Mouse (Mus musculus): ENCODE measurements around the gene Setd4. TPM values are rescaled to one million over a fixed set of nuclear protein-coding genes. Genes with fewer than 3 reads are reported as not detected.

Setd4 gene
- polyA plus RNA-seq, 1 experiment from 2014 or later = 20.3 TPM

- H3K4me2 ChIP-seq = no peak overlapping the region
- peaks cover 4% of the 10 kb centered on the region; the same call in 1 of the 2 replicates for H3K9me3 ChIP-seq
- ATAC-seq (ENCODE audit: insufficient number of reproducible peaks, insufficient read depth, low FRiP score, low TSS enrichment, low read depth) = no peak
- H3K36me3 ChIP-seq = no peaks in the 10 kb centered on the region
- H3K4me1 ChIP-seq (replicated peaks) = 0 out of 2 replicates have a peak, but pooled peaks cover 10% of the 10 kb centered on the region
- H3K9ac ChIP-seq (replicated peaks) = no peak overlapping the region
- H3K27me3 ChIP-seq = peaks cover 14% of the 10 kb centered on the region
- H3K4me3 ChIP-seq (replicated peaks) = no peak overlapping the region
- H3K27ac ChIP-seq = no peak overlapping the region
- under 1% methylated on average over 8 of the region's 8 CpGs for WGBS
These were observed 60.2 kb downstream of the Setd4 start for GRCm38 (mm10) chr16:93543704-93544103.

GRCm38 (mm10) chr16:93539891-93540290, 64.0 kb downstream of the Setd4 start:
- H3K9ac ChIP-seq (replicated peaks) = no peak overlapping the region
- H3K4me1 ChIP-seq (replicated peaks) = 0 out of 2 replicates have a peak, but pooled peaks cover 5% of the 10 kb centered on the region
- 59% methylated on average over 3 of the region's 3 CpGs for WGBS
- no peak for ATAC-seq (ENCODE audit: insufficient number of reproducible peaks, insufficient read depth, low FRiP score, low TSS enrichment, low read depth)
- H3K9me3 ChIP-seq = peaks cover 4% of the 10 kb centered on the region; the same call in 1 of the 2 replicates
- H3K36me3 ChIP-seq = no peaks in the 10 kb centered on the region
- peaks cover 12% of the 10 kb centered on the region; the same call in 1 of the 2 replicates for H3K27me3 ChIP-seq
- H3K4me3 ChIP-seq (replicated peaks) = no peak overlapping the region
- H3K4me2 ChIP-seq = no peak overlapping the region
- no peak overlapping the region for H3K27ac ChIP-seq

GRCm38 (mm10) chr16:93535151-93535853, 68.6 kb downstream of the Setd4 start:
- Histone ChIP-seq H3K9ac (replicated peaks) (no peak overlapping the region), H3K27ac (no peak overlapping the region), H3K9me3 (peaks cover 4% of the 10 kb centered on the region; the same call in 1 of the 2 replicates), H3K27me3 (0 out of 2 replicates have a peak, but pooled peaks cover 3% of the 10 kb centered on the region), H3K4me1 (replicated peaks) (peaks cover 17% of the 10 kb centered on the region), H3K4me3 (replicated peaks) (no peak overlapping the region), H3K4me2 (no peak overlapping the region), H3K36me3 (no peaks in the 10 kb centered on the region)
- no peak for ATAC-seq (ENCODE audit: insufficient number of reproducible peaks, insufficient read depth, low FRiP score, low TSS enrichment, low read depth)
- 81% methylated on average over 6 of the region's 6 CpGs for WGBS

Other genes starting within 250 kb of the Setd4 start
- gene Cbr1, start 1.8 kb upstream of the Setd4 start, polyA plus RNA-seq (2016; fragmentation: Nextera tagmentation; extraction: Ambion mirVana) = 137 and 138 TPM in 2 replicates
- gene Gm5678, start 24.0 kb upstream of the Setd4 start, polyA plus RNA-seq (2016; fragmentation: Nextera tagmentation; extraction: Ambion mirVana) = not detected in 2 replicates
- gene Cbr3, start 79.2 kb upstream of the Setd4 start, polyA plus RNA-seq (2016; fragmentation: Nextera tagmentation; extraction: Ambion mirVana) = 1.3 and 1.9 TPM in 2 replicates
- gene Dop1b, start 107.8 kb upstream of the Setd4 start, polyA plus RNA-seq (2016; fragmentation: Nextera tagmentation; extraction: Ambion mirVana) = 9.6 and 11.2 TPM in 2 replicates
- 37.7 and 42.0 TPM in 2 replicates for gene Morc3, start 228.1 kb upstream of the Setd4 start, polyA plus RNA-seq (2016; fragmentation: Nextera tagmentation; extraction: Ambion mirVana)